Mouse (Mus musculus) MN1 (cell line): ENCODE measurements at regions not wholly inside any gene's neighbourhood (a gene's known extent, or its start where the extent isn't known, plus 50 kb on each side); places are given as distances from the start of the nearest gene placed in this dataset.
A peak's percentile ranks its signal among the peaks of the same experiment; 100 is the strongest.

Source experiments
- DNase-seq: peaks from one replicate; pipeline ENCODE4 v3.0.0-alpha.2; 2016; ENCODE audit warnings: low spot score

GRCm38 (mm10) chr5:62545785-62546184, 220.2 kb downstream of the Arap2 start:
- no peak for DNase-seq

GRCm38 (mm10) chr5:62539304-62539703, 226.7 kb downstream of the Arap2 start:
- no peak for DNase-seq

GRCm38 (mm10) chr5:62511827-62512226, 254.1 kb downstream of the Arap2 start:
- DNase-seq, result no peak

GRCm38 (mm10) chr5:62483521-62483920, 282.4 kb downstream of the Arap2 start:
- no peak for DNase-seq

- DNase-seq, result peak; percentile 20
Measured at GRCm38 (mm10) chr5:62480967-62481366, 285.0 kb downstream of the Arap2 start.

GRCm38 (mm10) chr5:62473412-62473811, 292.5 kb downstream of the Arap2 start:
- DNase-seq, result no peak

GRCm38 (mm10) chr5:62466802-62467201, 299.2 kb downstream of the Arap2 start:
- no peak for DNase-seq

- no peak for DNase-seq
Measured at GRCm38 (mm10) chr5:62462574-62462973, 303.4 kb downstream of the Arap2 start.
